Mouse (Mus musculus): ENCODE measurements at regions not wholly inside any gene's neighbourhood (a gene's known extent, or its start where the extent isn't known, plus 50 kb on each side); places are given as distances from the start of the nearest gene placed in this dataset.

DNA sequence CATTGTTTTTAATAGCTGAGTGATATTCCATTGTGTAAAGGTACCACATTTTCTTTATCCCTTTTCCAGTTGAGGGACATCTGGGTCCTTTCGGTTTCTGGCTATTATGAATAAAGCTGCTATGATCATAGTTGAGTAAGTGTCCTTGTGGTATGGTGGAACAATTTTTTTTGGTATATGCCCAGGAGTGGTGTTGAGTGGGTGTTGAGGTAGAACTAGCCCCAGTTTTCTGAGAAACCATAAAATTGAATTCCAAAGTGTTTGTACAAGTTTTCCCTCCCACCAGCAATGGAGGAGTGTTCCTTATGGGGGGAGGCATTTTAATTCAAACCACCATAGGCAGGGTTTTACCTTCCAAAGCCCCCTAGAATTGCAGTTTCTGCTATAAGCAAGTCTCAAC is 67.4 kb downstream of the Spata19 start:
- TF ChIP-seq UBTF (IDR thresholded peaks at IDR 0.05; ENCODE audit: borderline replicate concordance, insufficient read depth, low read depth, low read length) (no peak), POLR2A (IDR thresholded peaks at IDR 0.05; ENCODE audit: control insufficient read depth in 1 of 2, insufficient read depth in 1 of 2, low read depth in 1 of 2, low read length in 2 of 2, poor library complexity in 1 of 2) (no peak), CTCF (IDR thresholded peaks at IDR 0.05 in 2 of 3, conservative IDR thresholded peaks at IDR 0.05 in 1 of 3; ENCODE audit: control insufficient read depth in 1 of 3, insufficient read depth in 1 of 3, low read depth in 2 of 3, low read length in 3 of 3, poor library complexity in 1 of 3, severe bottlenecking in 1 of 3) (no peak), CHD2 (IDR thresholded peaks at IDR 0.05; ENCODE audit: low read length) (no peak), SIN3A (IDR thresholded peaks at IDR 0.05; ENCODE audit: low read length) (no peak), EP300 (IDR thresholded peaks at IDR 0.05; ENCODE audit: low read depth in 1 of 2, low read length in 2 of 2) (no peak), MAX (IDR thresholded peaks at IDR 0.05; ENCODE audit: low read length) (no peak), POLR2AphosphoS5 (IDR thresholded peaks at IDR 0.05; ENCODE audit: borderline replicate concordance, low read depth, low read length) (no peak), ZMIZ1 (IDR thresholded peaks at IDR 0.05; ENCODE audit: low read depth, low read length) (no peak)
